Mouse (Mus musculus): ENCODE measurements at regions not wholly inside any gene's neighbourhood (a gene's known extent, or its start where the extent isn't known, plus 50 kb on each side); places are given as distances from the start of the nearest gene placed in this dataset.

DNA sequence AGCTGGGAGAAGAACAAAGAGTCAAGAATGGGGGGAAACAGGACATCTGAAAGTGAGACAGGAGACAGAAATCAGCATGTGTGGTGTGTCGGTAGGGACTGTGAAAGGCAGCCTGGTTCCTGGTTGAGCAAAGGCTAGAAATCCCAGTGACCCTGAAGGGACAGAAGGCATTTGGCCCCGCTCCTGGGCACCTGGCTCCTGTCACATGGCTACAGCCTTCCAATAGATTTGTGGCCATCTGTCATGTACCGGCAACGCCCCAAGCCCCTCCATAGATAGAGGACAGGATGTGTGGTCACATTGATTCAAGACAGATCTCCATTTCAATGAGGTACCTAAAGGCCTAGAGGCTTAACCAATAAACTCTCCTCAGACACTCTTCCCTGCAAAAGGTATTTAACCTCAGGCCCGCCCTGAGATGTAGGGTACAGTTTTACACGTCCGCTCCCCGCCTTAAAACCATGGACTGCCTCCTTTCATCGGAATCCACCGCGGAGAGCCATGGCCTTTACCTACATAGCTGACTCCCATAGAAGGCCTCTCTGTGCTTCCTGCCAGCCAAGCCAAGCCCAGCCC is 68.0 kb upstream of the Lmcd1 start:
- TF ChIP-seq CTCF (IDR thresholded peaks at IDR 0.05; ENCODE audit: extremely low read depth, insufficient read depth, insufficient read length, insufficient replicate concordance), result no peak
- TF ChIP-seq POLR2A (IDR thresholded peaks at IDR 0.05; ENCODE audit: low read depth, low read length), result no peak

Data from spleen, adult 2 months (tissue).